Mouse (Mus musculus) lung, postnatal 0 days (tissue): ENCODE measurements around the gene Exoc3l. TPM values are rescaled to one million over a fixed set of nuclear protein-coding genes. Genes with fewer than 3 reads are reported as not detected.

Experiments used
- ATAC-seq: fragments of 200-750 bp; cut with Nextera tagmentation; 2 replicates; pipeline ENCODE4 v1.8.0; 2017; ENCODE audit warnings: moderate library complexity
- DNase-seq: peaks from one replicate; pipeline ENCODE4 v3.0.0-alpha.2; 2016; ENCODE audit warnings: low spot score
- H3K27ac ChIP-seq: fragments of 300-500 bp; sonication (generic); 2 replicates; pipeline ENCODE4 v1.5.1; 2014; ENCODE audit warnings: antibody characterized with exemption, mild to moderate bottlenecking, low read length, mixed read lengths
- H3K27me3 ChIP-seq: fragments of 300-500 bp; sonication (generic); replicated peaks from 2 replicates; pipeline ENCODE4 v1.6.1; 2014; ENCODE audit warnings: low read length, mixed read lengths; ENCODE audit not compliant: insufficient read depth
- H3K36me3 ChIP-seq: fragments of 300-500 bp; sonication (generic); 2 replicates; pipeline ENCODE4 v1.6.1; 2014; ENCODE audit warnings: low read length, mixed read lengths; ENCODE audit not compliant: insufficient read depth
- H3K4me1 ChIP-seq: fragments of 300-500 bp; sonication (generic); 2 replicates; pipeline ENCODE4 v1.6.1; 2014; ENCODE audit warnings: antibody characterized with exemption, low read depth, low read length, mixed read lengths; ENCODE audit not compliant: insufficient read depth
- H3K4me2 ChIP-seq: fragments of 300-500 bp; sonication (generic); replicated peaks from 2 replicates; pipeline ENCODE4 v1.6.1; 2014; ENCODE audit warnings: low read depth, mild to moderate bottlenecking, low read length, moderate library complexity, mixed read lengths
- H3K4me3 ChIP-seq: fragments of 300-500 bp; sonication (generic); 2 replicates; pipeline ENCODE4 v1.5.1; 2014; ENCODE audit warnings: low read depth, low read length
- H3K9ac ChIP-seq: fragments of 300-500 bp; sonication (generic); replicated peaks from 2 replicates; pipeline ENCODE4 v1.6.1; 2014; ENCODE audit warnings: low read depth, mild to moderate bottlenecking
- H3K9me3 ChIP-seq: fragments of 300-500 bp; sonication (generic); 2 replicates; pipeline ENCODE4 v1.6.1; 2016; ENCODE audit warnings: low read length, mixed read lengths
- CTCF ChIP-seq: IDR thresholded peaks from 2 replicates; pipeline ENCODE4 v1.5.1; 2016; ENCODE audit warnings: antibody characterized with exemption, mild to moderate bottlenecking
- EP300 ChIP-seq: IDR thresholded peaks from 2 replicates; pipeline ENCODE4 v1.6.1; 2016; ENCODE audit warnings: antibody characterized with exemption, mild to moderate bottlenecking, control low read depth
- WGBS: fragments of 180-500 bp; shearing (Covaris S2); extraction: QIAGEN DNeasy Blood & Tissue Kit; methylation state at CpG from one replicate; pipeline ENCODE4 v1.1.7; 2014; 5-methylcytosine and 5-hydroxymethylcytosine counted together
- polyA plus RNA-seq: library from polyadenylated mRNA; unstranded; fragments of >200 nt; fragmentation: Nextera tagmentation; extraction: Ambion mirVana; gene quantifications from 2 replicates; pipeline ENCODE4 v1.2.1, GENCODE M21; 2015

Gene Exoc3l
- polyA plus RNA-seq, 1 experiment from 2014 or later = 34.6 TPM

DNA sequence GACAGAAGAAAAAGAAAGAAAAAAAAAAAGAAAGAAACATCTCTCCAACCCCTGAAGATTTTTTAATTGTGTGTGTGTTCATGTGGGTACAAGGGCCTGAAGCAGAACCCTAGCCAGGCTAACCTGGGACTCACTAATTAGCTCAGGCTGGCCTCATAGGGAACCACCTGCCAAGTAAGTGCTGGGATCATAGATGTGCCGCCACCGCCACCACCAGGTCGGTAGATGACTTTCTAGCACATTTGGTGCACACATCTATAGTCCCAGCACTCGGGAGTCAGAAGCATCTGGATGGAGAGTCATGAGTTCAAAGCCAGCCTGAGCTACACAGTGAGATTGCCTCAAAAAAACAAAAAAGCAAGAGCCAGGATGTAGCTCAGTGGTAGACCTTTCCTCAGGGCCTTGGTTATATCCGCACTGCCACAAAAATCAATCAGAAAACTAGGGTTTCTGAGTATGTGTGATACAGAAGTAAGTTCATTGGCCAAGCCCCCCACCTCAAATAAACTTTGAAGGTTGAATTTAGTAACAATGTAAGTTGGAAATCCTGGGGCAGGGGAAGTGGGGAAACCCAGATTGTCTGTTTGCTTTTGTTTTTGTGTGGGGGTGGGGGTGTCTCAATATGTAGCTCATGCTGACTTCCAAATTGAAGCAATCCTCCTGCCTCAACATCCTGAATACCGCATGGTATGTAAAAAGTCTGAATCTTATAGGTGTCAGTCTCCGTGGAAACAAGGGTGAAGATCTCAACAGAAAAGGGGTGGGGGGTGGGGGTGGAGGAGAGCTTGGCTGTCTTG is 38.4 kb downstream of the Exoc3l start:
- no peak overlapping the region for H3K27ac ChIP-seq
- H3K4me3 ChIP-seq = no peak overlapping the region
- ATAC-seq (no peak), DNase-seq (no peak)
- H3K9me3 ChIP-seq = no peaks in the 10 kb centered on the region
- WGBS = 77% methylated on average over 7 of the region's 7 CpGs
- TF ChIP-seq CTCF = no peak
- no peak for TF ChIP-seq EP300
- no peak overlapping the region for H3K4me2 ChIP-seq
- no peak overlapping the region for H3K9ac ChIP-seq
- peaks cover 16% of the 10 kb centered on the region for H3K4me1 ChIP-seq
- H3K36me3 ChIP-seq = peaks cover 7% of the 10 kb centered on the region
- 0 out of 2 replicates have a peak, but pooled peaks cover 6% of the 10 kb centered on the region for H3K27me3 ChIP-seq

DNA sequence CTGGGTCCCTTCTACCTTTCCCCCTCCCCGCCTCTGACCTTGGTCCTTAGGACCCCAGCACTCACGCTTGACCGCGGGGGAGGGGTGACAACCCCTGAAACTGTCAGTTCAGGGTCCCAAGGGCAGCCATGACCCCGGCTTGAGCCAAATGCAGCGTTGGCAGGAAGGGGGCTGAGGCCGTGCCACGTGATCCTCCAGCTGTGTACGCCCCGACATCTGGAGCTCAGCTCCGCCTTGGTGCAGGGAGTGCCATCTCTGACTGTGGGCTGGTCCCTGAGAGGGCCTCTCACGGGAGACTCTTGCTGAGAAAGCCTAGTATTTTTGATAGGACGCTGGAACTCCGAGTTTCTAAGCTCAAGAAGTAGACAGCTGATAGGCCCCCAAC is 40.9 kb downstream of the Exoc3l start, which contains the start of gene B3gnt9:
Gene B3gnt9 (minus strand): TSS at position 188 of the 385 bp plus-strand sequence.
- DNase-seq = peak; percentile 91

DNA sequence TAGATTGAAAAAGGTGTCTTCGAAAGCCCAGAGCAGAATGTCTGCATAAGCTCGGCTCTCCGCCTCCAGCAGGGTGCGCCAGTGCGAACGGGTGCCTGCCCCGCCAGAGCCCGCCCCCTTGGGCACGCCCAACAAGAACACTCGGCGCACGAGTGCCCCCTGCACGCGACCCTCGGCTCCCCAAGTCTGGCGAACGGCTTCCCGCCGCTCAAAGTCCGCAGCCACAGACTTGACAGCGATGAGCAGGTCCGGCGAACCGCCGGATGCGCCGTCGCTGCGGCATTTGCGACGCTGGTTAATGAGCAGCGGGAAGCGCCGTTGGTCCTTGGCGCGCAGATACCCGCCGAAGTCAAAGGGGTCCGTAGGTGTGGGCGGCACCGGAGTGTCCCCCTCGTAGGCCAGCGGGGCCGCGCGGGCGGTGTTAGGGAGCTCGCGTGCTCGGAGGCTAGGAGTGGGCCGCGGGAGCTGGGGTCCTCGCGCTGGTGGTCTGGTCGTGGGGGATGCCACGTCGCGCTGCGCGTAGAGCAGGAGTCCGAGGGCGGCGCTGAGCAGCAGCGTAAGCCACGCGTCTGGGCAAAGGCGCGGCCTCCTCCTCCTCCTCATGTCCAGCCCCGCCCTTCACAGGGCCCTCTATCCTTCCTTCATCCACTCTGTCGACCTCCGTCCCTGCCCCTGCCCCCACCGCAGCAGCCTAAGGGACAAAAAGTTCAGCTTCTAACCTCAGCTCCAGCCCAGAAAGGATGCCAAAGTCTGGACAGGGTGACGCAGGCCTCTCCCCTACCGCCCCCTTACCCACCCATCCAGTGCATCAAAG is 41.5 kb downstream of the Exoc3l start:
- peak overlapping the region; percentile 59 for H3K4me3 ChIP-seq
- 1% methylated on average over 72 of the region's 74 CpGs for WGBS
- peak overlapping the region; percentile 32 for H3K9ac ChIP-seq
- H3K27ac ChIP-seq = peak overlapping the region; percentile 82
- H3K27me3 ChIP-seq = 0 out of 2 replicates have a peak, but pooled peaks cover 5% of the 10 kb centered on the region
- peaks cover 30% of the 10 kb centered on the region for H3K36me3 ChIP-seq
- H3K4me2 ChIP-seq = peak overlapping the region; percentile 99
- no peaks in the 10 kb centered on the region for H3K9me3 ChIP-seq
- peaks cover 9% of the 10 kb centered on the region for H3K4me1 ChIP-seq
- TF ChIP-seq EP300 (no peak), CTCF (peak; percentile 90)
- ATAC-seq = peak; percentile 83
- peak; percentile 89 for DNase-seq

More for the DNA sequence above, 40.9 kb downstream of the Exoc3l start, which contains the start of gene B3gnt9:
- Histone ChIP-seq H3K27ac (peak within 1 kb of the TSS; percentile 82), H3K4me1 (peaks cover 15% of the 10 kb centered on the region), H3K36me3 (peaks cover 24% of the 10 kb centered on the region), H3K27me3 (0 out of 2 replicates have a peak, but pooled peaks cover 6% of the 10 kb centered on the region), H3K4me3 (peak within 1 kb of the TSS; percentile 59), H3K9me3 (no peaks in the 10 kb centered on the region), H3K9ac (peak within 1 kb of the TSS; percentile 32), H3K4me2 (peak within 1 kb of the TSS; percentile 99)
- TF ChIP-seq CTCF (0 out of 2 replicates have a peak, but pooled peaks have one; percentile 6), EP300 (no peak)
- peak; percentile 83 for ATAC-seq
- WGBS = 4% methylated on average over 13 of the region's 14 CpGs

DNA sequence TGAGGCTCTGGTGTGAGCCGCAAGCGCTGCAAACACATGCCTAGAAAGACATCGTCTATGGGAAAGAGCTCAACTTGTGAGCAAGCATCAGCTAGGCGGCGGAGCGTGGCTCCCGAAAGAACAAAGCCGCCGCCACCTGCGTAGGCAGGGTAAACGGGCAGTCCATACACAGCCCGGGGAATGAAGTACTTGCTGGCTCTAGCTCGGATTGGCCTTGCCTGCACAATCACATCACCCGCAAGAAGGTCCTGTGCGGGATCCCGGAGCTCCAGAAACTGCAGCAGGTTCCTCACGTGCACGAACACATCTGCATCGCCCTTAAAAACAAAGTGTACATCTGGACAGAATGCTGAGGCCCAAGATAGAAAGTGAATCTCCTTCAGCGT is 42.1 kb downstream of the Exoc3l start:
- whole genome bisulfite sequencing = 40% methylated on average over 20 of the region's 20 CpGs

DNA sequence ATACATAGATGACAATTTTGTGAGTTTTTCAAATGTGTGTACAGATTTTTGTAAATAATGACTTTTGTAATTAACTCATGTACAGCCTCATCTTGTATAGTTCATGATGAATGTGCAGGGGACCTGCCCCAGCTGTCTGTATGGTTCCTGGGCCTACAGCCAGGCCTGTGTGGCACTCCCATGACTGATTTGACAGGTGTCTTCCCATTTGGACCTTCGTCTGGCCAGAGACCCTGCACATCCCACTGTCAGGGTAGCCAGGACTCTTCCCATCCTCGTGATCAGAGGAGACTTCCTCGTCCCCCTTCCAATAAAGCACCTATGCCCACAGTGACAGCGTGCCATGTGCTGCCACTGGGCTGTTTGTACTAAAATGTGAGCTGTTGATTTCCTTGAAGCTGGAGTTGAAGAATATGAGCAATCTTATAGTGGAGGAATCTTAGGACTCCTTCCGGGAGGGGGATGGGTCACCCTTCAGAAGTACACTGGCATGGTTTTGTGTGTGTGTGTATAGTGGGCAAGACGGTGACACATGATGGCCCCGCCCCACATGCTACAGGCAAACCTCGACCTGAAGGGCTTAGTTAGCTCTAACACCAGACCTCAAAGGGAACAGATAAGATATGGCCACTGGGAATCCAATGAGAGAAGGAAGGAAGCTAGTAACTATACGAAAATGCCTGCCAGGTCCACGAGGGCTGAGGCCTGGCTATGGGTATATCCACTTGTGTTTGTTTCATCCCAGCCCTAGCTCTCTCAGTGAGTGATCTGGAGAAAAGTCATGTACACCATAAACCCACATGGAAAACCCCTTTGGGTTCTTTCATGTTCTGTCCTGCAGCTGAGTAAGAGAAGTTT is 43.0 kb downstream of the Exoc3l start:
- Histone ChIP-seq H3K4me1 (peaks cover 4% of the 10 kb centered on the region; the same call in 1 of the 2 replicates), H3K4me3 (no peak overlapping the region), H3K36me3 (peaks cover 39% of the 10 kb centered on the region), H3K9ac (no peak overlapping the region), H3K27ac (no peak overlapping the region), H3K9me3 (no peaks in the 10 kb centered on the region), H3K4me2 (no peak overlapping the region), H3K27me3 (no peaks in the 10 kb centered on the region)
- TF ChIP-seq EP300 = no peak
- TF ChIP-seq CTCF = no peak
- ATAC-seq = no peak
- WGBS = 80% methylated on average over 10 of the region's 10 CpGs
- DNase-seq = no peak

More for the DNA sequence above, 42.1 kb downstream of the Exoc3l start:
- Histone ChIP-seq H3K4me3 (peak overlapping the region; percentile 59), H3K27me3 (no peaks in the 10 kb centered on the region), H3K4me2 (peak overlapping the region; percentile 99), H3K4me1 (peaks cover 4% of the 10 kb centered on the region; the same call in 1 of the 2 replicates), H3K27ac (no peak overlapping the region), H3K9me3 (no peaks in the 10 kb centered on the region), H3K36me3 (peaks cover 36% of the 10 kb centered on the region), H3K9ac (0 out of 2 replicates have a peak overlapping the region, but pooled peaks have one; percentile 32)
- DNase-seq = no peak
- no peak for ATAC-seq
- TF ChIP-seq CTCF (no peak), EP300 (no peak)
